Mouse (Mus musculus) C2C12 (cell line): Measurements from ENCODE around the gene Gpbp1. TPM values are rescaled to one million over a fixed set of nuclear protein-coding genes. Genes with fewer than 3 reads are reported as not detected.
A peak's percentile ranks its signal among the peaks of the same experiment; 100 is the strongest.

Experiments
- H3K27me3 ChIP-seq: one replicate; pipeline ENCODE4 v1.6.1; 2011; ENCODE audit not compliant: control insufficient read depth, insufficient read depth, insufficient read length
- H3K36me3 ChIP-seq: one replicate; pipeline ENCODE4 v1.6.1; 2011; ENCODE audit not compliant: control insufficient read depth, insufficient read depth
- H3K4me3 ChIP-seq: one replicate; pipeline ENCODE4 v1.5.1; 2011; ENCODE audit warnings: mild to moderate bottlenecking, control low read depth; ENCODE audit not compliant: poor library complexity, insufficient read depth, severe bottlenecking
- H3K79me2 ChIP-seq: one replicate; pipeline ENCODE4 v1.6.1; 2011; ENCODE audit not compliant: control insufficient read depth, insufficient read depth
- H3K79me3 ChIP-seq: one replicate; pipeline ENCODE4 v1.6.1; 2011; ENCODE audit warnings: low read depth, control low read depth
- H3ac ChIP-seq: one replicate; pipeline ENCODE3; 2011; ENCODE audit warnings: low read depth; ENCODE audit not compliant: control insufficient read depth, insufficient read length
- CEBPB ChIP-seq: IDR thresholded peaks from one replicate; pipeline ENCODE4 v1.6.1; 2011; ENCODE audit warnings: low read depth, mild to moderate bottlenecking, control low read depth, moderate library complexity
- CTCF ChIP-seq: IDR thresholded peaks from one replicate; pipeline ENCODE4 v1.5.1; 2011; ENCODE audit not compliant: control insufficient read depth, insufficient read depth, insufficient read length
- FOSL1 ChIP-seq: IDR thresholded peaks from one replicate; pipeline ENCODE4 v1.8.0; 2011; ENCODE audit warnings: mild to moderate bottlenecking, low read length; ENCODE audit not compliant: poor library complexity, insufficient read depth, severe bottlenecking
- MAX ChIP-seq: IDR thresholded peaks from one replicate; pipeline ENCODE4 v1.6.1; 2011; ENCODE audit warnings: mild to moderate bottlenecking, control low read depth
- MYOD1 ChIP-seq: IDR thresholded peaks from one replicate; pipeline ENCODE4 v1.6.1; 2011; ENCODE audit warnings: low read depth; ENCODE audit not compliant: control insufficient read depth, insufficient read length
- MYOG ChIP-seq: IDR thresholded peaks from one replicate; pipeline ENCODE4 v1.6.1; 2011; ENCODE audit not compliant: control insufficient read depth, insufficient read length; ENCODE audit errors: extremely low read depth
- USF1 ChIP-seq: IDR thresholded peaks from one replicate; pipeline ENCODE4 v1.6.1; 2011; ENCODE audit warnings: low read depth, mild to moderate bottlenecking, control low read depth, moderate library complexity
- polyA plus RNA-seq: library from polyadenylated mRNA; unstranded; fragments of >200 nt; fragmentation: generic; extraction: Trizol; gene quantifications from one replicate; pipeline ENCODE4 v1.2.1, GENCODE M21; 2012; ENCODE audit warnings: missing spikeins

The Gpbp1 gene
- polyA plus RNA-seq, 1 experiment = 12.9 TPM

GRCm38 (mm10) chr13:111488651-111489501 is 1.0 kb downstream of the Gpbp1 start:
- no peak for TF ChIP-seq FOSL1
- no peak for TF ChIP-seq CTCF
- TF ChIP-seq CEBPB = no peak
- TF ChIP-seq MYOG = no peak
- TF ChIP-seq USF1 = no peak
- TF ChIP-seq MAX = no peak
- TF ChIP-seq MYOD1 = no peak

DNA sequence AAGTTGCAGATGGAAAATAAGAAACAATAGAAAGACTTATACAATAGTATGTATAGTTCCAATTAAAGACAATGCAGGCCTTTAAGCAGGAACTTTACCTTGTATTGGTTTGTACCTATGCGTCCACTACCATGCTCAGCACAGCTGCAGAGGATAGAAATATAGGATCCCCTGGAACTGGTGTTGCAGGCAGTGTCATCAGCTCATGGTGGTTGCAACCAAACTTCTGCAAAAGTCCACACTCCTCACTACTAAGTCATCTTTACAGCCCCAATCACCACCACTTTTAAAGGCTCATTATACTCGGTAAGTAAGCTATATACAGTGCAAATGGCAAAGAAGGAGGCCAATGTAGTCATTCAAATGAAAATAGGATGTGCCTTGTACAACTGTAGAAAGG is 12.2 kb downstream of the Gpbp1 start:
- Histone ChIP-seq H3ac (no peak overlapping the region), H3K36me3 (peaks cover 46% of the 10 kb centered on the region), H3K79me2 (peaks cover 100% of the 10 kb centered on the region), H3K4me3 (no peak overlapping the region), H3K79me3 (peaks cover 100% of the 10 kb centered on the region), H3K27me3 (no peaks in the 10 kb centered on the region)
- TF ChIP-seq MYOD1 (no peak), FOSL1 (no peak), CTCF (no peak), USF1 (no peak), MYOG (no peak), MAX (no peak), CEBPB (no peak)

More at GRCm38 (mm10) chr13:111488651-111489501, 1.0 kb downstream of the Gpbp1 start:
- H3K27me3 ChIP-seq = peaks cover 6% of the 10 kb centered on the region
- peaks cover 15% of the 10 kb centered on the region for H3K36me3 ChIP-seq
- H3K4me3 ChIP-seq = peak overlapping the region; percentile 86
- H3K79me2 ChIP-seq = peaks cover 58% of the 10 kb centered on the region
- peak overlapping the region; percentile 100 for H3ac ChIP-seq
- H3K79me3 ChIP-seq = peaks cover 50% of the 10 kb centered on the region

- Histone ChIP-seq H3ac (no peak overlapping the region), H3K79me2 (peaks cover 100% of the 10 kb centered on the region), H3K36me3 (peaks cover 45% of the 10 kb centered on the region), H3K27me3 (no peaks in the 10 kb centered on the region), H3K79me3 (peaks cover 95% of the 10 kb centered on the region), H3K4me3 (no peak overlapping the region)
- TF ChIP-seq CTCF (no peak), MAX (no peak), FOSL1 (no peak), MYOD1 (no peak), USF1 (no peak), CEBPB (no peak), MYOG (no peak)
Observed at GRCm38 (mm10) chr13:111470562-111471237, 19.2 kb downstream of the Gpbp1 start.

DNA sequence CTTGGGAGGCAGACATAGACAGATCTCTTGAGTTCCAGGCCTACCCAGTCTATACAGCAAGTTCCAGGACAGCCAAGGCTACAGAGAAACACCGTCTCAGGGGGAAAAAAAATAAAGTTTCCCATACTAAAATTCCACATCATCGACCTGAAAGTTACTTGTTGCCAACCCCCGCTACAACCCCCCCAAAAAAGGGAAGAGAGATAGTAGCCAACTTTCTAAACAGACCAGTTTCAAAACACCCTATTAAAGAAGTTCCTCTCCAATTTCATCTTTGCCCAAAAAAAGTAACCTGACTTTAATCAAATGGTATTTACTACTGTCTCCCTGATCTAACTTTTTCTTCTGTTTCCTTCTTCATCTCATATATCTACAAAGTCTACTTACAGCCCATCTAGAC is 22.6 kb downstream of the Gpbp1 start:
- peaks cover 92% of the 10 kb centered on the region for H3K79me3 ChIP-seq
- no peak overlapping the region for H3K4me3 ChIP-seq
- no peaks in the 10 kb centered on the region for H3K27me3 ChIP-seq
- TF ChIP-seq CEBPB (no peak), USF1 (no peak), CTCF (no peak), MYOG (no peak), FOSL1 (no peak), MAX (no peak), MYOD1 (no peak)
- peaks cover 100% of the 10 kb centered on the region for H3K79me2 ChIP-seq
- peaks cover 45% of the 10 kb centered on the region for H3K36me3 ChIP-seq
- no peak overlapping the region for H3ac ChIP-seq

GRCm38 (mm10) chr13:111461424-111461823 is 28.5 kb downstream of the Gpbp1 start:
- H3K36me3 ChIP-seq = peaks cover 34% of the 10 kb centered on the region
- H3K4me3 ChIP-seq = no peak overlapping the region
- peaks cover 95% of the 10 kb centered on the region for H3K79me3 ChIP-seq
- peaks cover 100% of the 10 kb centered on the region for H3K79me2 ChIP-seq
- TF ChIP-seq MYOD1 = no peak
- no peak for TF ChIP-seq USF1
- no peak for TF ChIP-seq CEBPB
- no peak for TF ChIP-seq FOSL1
- no peak for TF ChIP-seq CTCF
- no peak for TF ChIP-seq MYOG
- no peak for TF ChIP-seq MAX
- no peaks in the 10 kb centered on the region for H3K27me3 ChIP-seq
- no peak overlapping the region for H3ac ChIP-seq
